Mouse (Mus musculus) heart, adult 2 months (tissue): Measurements from ENCODE around the gene Nme6.

Experiments
- CTCF ChIP-seq: fragments of 200-600 bp; IDR thresholded peaks from 2 replicates; pipeline ENCODE4 v1.8.1; 2022; ENCODE audit warnings: antibody characterized with exemption, mild to moderate bottlenecking, moderate library complexity
- EP300 ChIP-seq: fragments of 200-500 bp; IDR thresholded peaks from 2 replicates; pipeline ENCODE4 v1.6.1; 2011; ENCODE audit warnings: low read depth, low read length, control low read depth; ENCODE audit not compliant: insufficient read depth
- POLR2A ChIP-seq: fragments of 200-500 bp; IDR thresholded peaks from 2 replicates; pipeline ENCODE4 v1.6.1; 2011; ENCODE audit warnings: mild to moderate bottlenecking, low read depth, low read length, control low read depth; ENCODE audit not compliant: insufficient read depth

- TF ChIP-seq POLR2A (no peak), CTCF (no peak), EP300 (no peak)
Measured at GRCm38 (mm10) chr9:109891501-109891900, 59.0 kb downstream of the Nme6 start.
